Mouse (Mus musculus) bone marrow, adult 2 months (tissue): ENCODE results near the gene Gprin1.

Source experiments
- CTCF ChIP-seq: fragments of 200-500 bp; IDR thresholded peaks from 2 replicates; pipeline ENCODE4 v1.5.1; 2011; ENCODE audit warnings: low read length, control low read depth; ENCODE audit not compliant: control insufficient read depth, insufficient read depth
- POLR2A ChIP-seq: fragments of 200-500 bp; IDR thresholded peaks from 2 replicates; pipeline ENCODE4 v1.6.1; 2011; ENCODE audit warnings: low read depth, mild to moderate bottlenecking, control low read depth, low read length, borderline replicate concordance; ENCODE audit not compliant: control insufficient read depth

- no peak for TF ChIP-seq POLR2A
- no peak for TF ChIP-seq CTCF
Observed at GRCm38 (mm10) chr13:54789561-54790397, 40.1 kb upstream of the Gprin1 start.
